8 mouse cellular contexts compared by ENCODE assay signal in genomic region chr10:12869029-12869671, GRCm38 (mm10). TPM values are rescaled to one million over a fixed set of nuclear protein-coding genes. Genes with fewer than 3 reads are reported as not detected.
A peak's percentile ranks its signal among the peaks of the same experiment; 100 is the strongest.
DNase-seq lines count a peak whose midpoint lies in the region; ATAC-seq and TF ChIP-seq lines count a peak whose summit lies in the region.

Gene Utrn (minus strand): TSS chr10:12869365.

- under 1% methylated on average over 73 of the region's 77 CpGs for WGBS in embryonic facial prominence, embryonic 15.5 days
- under 1% methylated on average over 76 of the region's 77 CpGs for WGBS in heart, embryonic 10.5 days
- WGBS in kidney, embryonic 15.5 days = 0% methylated on average over 76 of the region's 77 CpGs
- 0% methylated on average over 76 of the region's 77 CpGs for WGBS in liver, embryonic 15.5 days (ENCODE audit: insufficient replicate concordance)
- under 1% methylated on average over 67 of the region's 77 CpGs for WGBS in neural tube, embryonic 11.5 days

- H3K9me3 ChIP-seq in embryonic facial prominence, embryonic 15.5 days (replicated peaks) = no peaks in the 10 kb centered on the region
- no peaks in the 10 kb centered on the region for H3K9me3 ChIP-seq in heart, embryonic 10.5 days
- H3K9me3 ChIP-seq in kidney, embryonic 15.5 days (replicated peaks) = no peaks in the 10 kb centered on the region
- no peaks in the 10 kb centered on the region for H3K9me3 ChIP-seq in liver, embryonic 15.5 days (replicated peaks)
- H3K9me3 ChIP-seq in neural tube, embryonic 11.5 days (ENCODE audit: control insufficient read depth, low read length) = no peaks in the 10 kb centered on the region

- H3K27ac ChIP-seq in embryonic facial prominence, embryonic 15.5 days (replicated peaks) = peak within 1 kb of the TSS; percentile 95
- H3K27ac ChIP-seq in heart, embryonic 10.5 days = peak within 1 kb of the TSS; percentile 99
- H3K27ac ChIP-seq in kidney, embryonic 15.5 days = peak within 1 kb of the TSS; percentile 94
- peak within 1 kb of the TSS; percentile 89 for H3K27ac ChIP-seq in liver, embryonic 15.5 days (replicated peaks)
- H3K27ac ChIP-seq in neural tube, embryonic 11.5 days (ENCODE audit: low read depth, low read length) = peak within 1 kb of the TSS; percentile 42

- H3K79me2 ChIP-seq in C2C12 (ENCODE audit: control insufficient read depth, insufficient read depth) = peaks cover 37% of the 10 kb centered on the region

- peak within 1 kb of the TSS; percentile 86 for H3K4me2 ChIP-seq in embryonic facial prominence, embryonic 15.5 days (replicated peaks)
- H3K4me2 ChIP-seq in kidney, embryonic 15.5 days = peak within 1 kb of the TSS; percentile 77
- peak within 1 kb of the TSS; percentile 90 for H3K4me2 ChIP-seq in liver, embryonic 15.5 days
- peak within 1 kb of the TSS; percentile 55 for H3K4me2 ChIP-seq in neural tube, embryonic 11.5 days (ENCODE audit: low read depth)

- H3K27me3 ChIP-seq in C2C12 (ENCODE audit: control insufficient read depth, insufficient read depth, insufficient read length) = no peaks in the 10 kb centered on the region
- H3K27me3 ChIP-seq in embryonic facial prominence, embryonic 15.5 days = no peaks in the 10 kb centered on the region
- H3K27me3 ChIP-seq in heart, embryonic 10.5 days (ENCODE audit: insufficient read depth, poor library complexity, severe bottlenecking) = no peaks in the 10 kb centered on the region
- H3K27me3 ChIP-seq in kidney, embryonic 15.5 days = no peaks in the 10 kb centered on the region
- peaks cover 8% of the 10 kb centered on the region for H3K27me3 ChIP-seq in liver, embryonic 15.5 days
- H3K27me3 ChIP-seq in neural tube, embryonic 11.5 days (ENCODE audit: control insufficient read depth, insufficient read depth, low read length) = no peaks in the 10 kb centered on the region

- H3K36me3 ChIP-seq in C2C12 (ENCODE audit: control insufficient read depth, insufficient read depth) = peaks cover 9% of the 10 kb centered on the region
- H3K36me3 ChIP-seq in embryonic facial prominence, embryonic 15.5 days = no peaks in the 10 kb centered on the region
- H3K36me3 ChIP-seq in heart, embryonic 10.5 days = no peaks in the 10 kb centered on the region
- H3K36me3 ChIP-seq in kidney, embryonic 15.5 days = no peaks in the 10 kb centered on the region
- no peaks in the 10 kb centered on the region for H3K36me3 ChIP-seq in liver, embryonic 15.5 days (replicated peaks)
- H3K36me3 ChIP-seq in neural tube, embryonic 11.5 days (ENCODE audit: control insufficient read depth, insufficient read depth, low read length) = no peaks in the 10 kb centered on the region

- peaks cover 13% of the 10 kb centered on the region for H3K4me1 ChIP-seq in embryonic facial prominence, embryonic 15.5 days
- peaks cover 13% of the 10 kb centered on the region for H3K4me1 ChIP-seq in heart, embryonic 10.5 days
- peaks cover 23% of the 10 kb centered on the region for H3K4me1 ChIP-seq in kidney, embryonic 15.5 days
- peaks cover 29% of the 10 kb centered on the region for H3K4me1 ChIP-seq in liver, embryonic 15.5 days (replicated peaks)
- peaks cover 3% of the 10 kb centered on the region for H3K4me1 ChIP-seq in neural tube, embryonic 11.5 days (ENCODE audit: control insufficient read depth, insufficient read depth, low read length)

- peak; percentile 74 to 82 for DNase-seq in adrenal gland, postnatal 4 days (ENCODE audit: low spot score in 2 of 2)
- peak; percentile 93 for DNase-seq in heart, embryonic 10.5 days (ENCODE audit: low spot score)
- peak; percentile 86 for DNase-seq in neural tube, embryonic 11.5 days (ENCODE audit: low spot score)
- DNase-seq in testis, postnatal 10 days (ENCODE audit: low spot score) = peak; percentile 89

- ATAC-seq in embryonic facial prominence, embryonic 15.5 days (ENCODE audit: insufficient number of reproducible peaks, low FRiP score, low TSS enrichment, low read depth) = peak; percentile 88
- peak; percentile 89 for ATAC-seq in kidney, embryonic 15.5 days (replicated peaks; ENCODE audit: low FRiP score)
- peak; percentile 78 for ATAC-seq in liver, embryonic 15.5 days (ENCODE audit: insufficient read depth)
- ATAC-seq in neural tube, embryonic 11.5 days (ENCODE audit: insufficient read depth, low FRiP score, low TSS enrichment) = peak; percentile 84

- no peak for TF ChIP-seq CTCF in C2C12 (IDR thresholded peaks at IDR 0.05; ENCODE audit: control insufficient read depth, insufficient read depth, insufficient read length)

- H3K79me3 ChIP-seq in C2C12 (ENCODE audit: low read depth) = peaks cover 35% of the 10 kb centered on the region

- H3K4me3 ChIP-seq in C2C12 (ENCODE audit: insufficient read depth, poor library complexity, severe bottlenecking) = peak within 1 kb of the TSS; percentile 70
- peak within 1 kb of the TSS; percentile 78 for H3K4me3 ChIP-seq in embryonic facial prominence, embryonic 15.5 days (replicated peaks)
- H3K4me3 ChIP-seq in heart, embryonic 10.5 days = peak within 1 kb of the TSS; percentile 84
- peak within 1 kb of the TSS; percentile 69 for H3K4me3 ChIP-seq in kidney, embryonic 15.5 days (replicated peaks)
- peak within 1 kb of the TSS; percentile 71 for H3K4me3 ChIP-seq in liver, embryonic 15.5 days (replicated peaks)
- peak within 1 kb of the TSS; percentile 56 for H3K4me3 ChIP-seq in neural tube, embryonic 11.5 days (ENCODE audit: low read depth, low read length)

- H3K9ac ChIP-seq in embryonic facial prominence, embryonic 15.5 days = peak within 1 kb of the TSS; percentile 81
- peak within 1 kb of the TSS; percentile 74 for H3K9ac ChIP-seq in kidney, embryonic 15.5 days
- H3K9ac ChIP-seq in liver, embryonic 15.5 days = peak within 1 kb of the TSS; percentile 56
- peak within 1 kb of the TSS; percentile 68 for H3K9ac ChIP-seq in neural tube, embryonic 11.5 days (ENCODE audit: low read length)

- H3ac ChIP-seq in C2C12 (ENCODE audit: control insufficient read depth, insufficient read length, low read depth) = peak within 1 kb of the TSS; percentile 77

TF ChIP-seq in C2C12, 6 proteins besides CTCF, POLR2A, EP300 and RAD21:
- peak; percentile 70 for TF ChIP-seq USF1 (IDR thresholded peaks at IDR 0.05; ENCODE audit: low read depth)
- TF ChIP-seq MYOD1 (IDR thresholded peaks at IDR 0.05; ENCODE audit: control insufficient read depth, insufficient read length, low read depth) = no peak
- TF ChIP-seq MAX (IDR thresholded peaks at IDR 0.05) = peak; percentile 8

RNA-seq across cellular contexts. Expression of gene Utrn, which starts in this region (rescaled TPM):
- polyA plus RNA-seq in C2C12 (2012; fragmentation: generic; extraction: Trizol) = 10.5 TPM
- 100 to 1,000 TPM in 1 of 2 experiments, 10 to 100 TPM in 1; 91.1 to 101 TPM for total RNA-seq in adrenal gland, postnatal 4 days (2021)
- 89.8 and 93.2 TPM in 2 replicates for polyA plus RNA-seq in embryonic facial prominence, embryonic 15.5 days (2015; fragmentation: Nextera tagmentation; extraction: Ambion mirVana)
- polyA plus RNA-seq in heart, embryonic 10.5 days (2016; fragmentation: Nextera tagmentation; extraction: Ambion mirVana) = 65.2 and 68.5 TPM in 2 replicates
- 85.2 and 86.1 TPM in 2 replicates for polyA plus RNA-seq in kidney, embryonic 15.5 days (2015; fragmentation: Nextera tagmentation; extraction: Ambion mirVana)
- 8.2 and 10.0 TPM in 2 replicates for polyA plus RNA-seq in liver, embryonic 15.5 days (2015; fragmentation: Nextera tagmentation; extraction: Ambion mirVana)
- 46.4 and 47.4 TPM in 2 replicates for polyA plus RNA-seq in neural tube, embryonic 11.5 days (2014; fragmentation: Nextera tagmentation; extraction: Ambion mirVana)

Comparison
In these comparisons a context has a peak if more than half of its experiments do, and no peak if none do; other contexts are left out.
1. Peak in every context shown above with its lines: DNase-seq, ATAC-seq, H3K4me3 ChIP-seq and H3K27ac ChIP-seq.
2. H3K27ac ChIP-seq: peak in every context shown above with its lines; median percentile 99 in heart, embryonic 10.5 days; 95 in embryonic facial prominence, embryonic 15.5 days; 94 in kidney, embryonic 15.5 days; 89 in liver, embryonic 15.5 days; 42 in neural tube, embryonic 11.5 days.